Mouse (Mus musculus) lung, embryonic 14.5 days (tissue): ENCODE measurements around the gene St3gal4. TPM values are rescaled to one million over a fixed set of nuclear protein-coding genes. Genes with fewer than 3 reads are reported as not detected.

Source experiments
- ATAC-seq: fragments of 200-750 bp; cut with Nextera tagmentation; 2 replicates; pipeline ENCODE4 v1.8.0; 2017; ENCODE audit warnings: mild to moderate bottlenecking, moderate TSS enrichment, moderate library complexity; ENCODE audit not compliant: insufficient read depth
- DNase-seq: peaks from one replicate; pipeline ENCODE4 v3.0.0-alpha.2; 2015
- H3K27ac ChIP-seq: fragments of 300-500 bp; sonication (generic); 2 replicates; pipeline ENCODE4 v1.5.1; 2014; ENCODE audit warnings: low read depth, mild to moderate bottlenecking, moderate library complexity
- H3K27me3 ChIP-seq: fragments of 300-500 bp; sonication (generic); 2 replicates; pipeline ENCODE4 v1.6.1; 2014; ENCODE audit warnings: low read length, control low read depth; ENCODE audit not compliant: insufficient read depth
- H3K36me3 ChIP-seq: fragments of 300-500 bp; sonication (generic); 2 replicates; pipeline ENCODE4 v1.6.1; 2014; ENCODE audit warnings: control low read depth; ENCODE audit not compliant: insufficient read depth
- H3K4me1 ChIP-seq: fragments of 300-500 bp; sonication (generic); 2 replicates; pipeline ENCODE4 v1.6.1; 2014; ENCODE audit warnings: antibody characterized with exemption, control low read depth; ENCODE audit not compliant: insufficient read depth
- H3K4me2 ChIP-seq: fragments of 300-500 bp; sonication (generic); 2 replicates; pipeline ENCODE4 v1.6.1; 2014; ENCODE audit warnings: mild to moderate bottlenecking
- H3K4me3 ChIP-seq: fragments of 300-500 bp; sonication (generic); 2 replicates; pipeline ENCODE4 v1.5.1; 2014; ENCODE audit warnings: low read depth, low read length
- H3K9ac ChIP-seq: fragments of 300-500 bp; sonication (generic); 2 replicates; pipeline ENCODE4 v1.6.1; 2014
- H3K9me3 ChIP-seq: fragments of 300-500 bp; sonication (generic); 2 replicates; pipeline ENCODE4 v1.6.1; 2016; ENCODE audit warnings: low read depth, low read length, control low read depth
- CTCF ChIP-seq: IDR thresholded peaks from 2 replicates; pipeline ENCODE4 v1.5.1; 2016; ENCODE audit warnings: antibody characterized with exemption, low read depth
- WGBS: fragments of 180-500 bp; shearing (Covaris S2); extraction: QIAGEN DNeasy Blood & Tissue Kit; methylation state at CpG from one replicate; pipeline ENCODE4 v1.1.7; 2014; 5-methylcytosine and 5-hydroxymethylcytosine counted together
- polyA plus RNA-seq: library from polyadenylated mRNA; unstranded; fragments of >200 nt; fragmentation: Nextera tagmentation; extraction: Ambion mirVana; gene quantifications from 2 replicates; pipeline ENCODE4 v1.2.1, GENCODE M21; 2014

Gene St3gal4
- polyA plus RNA-seq: 30.5 and 33.4 TPM in 2 replicates

DNA sequence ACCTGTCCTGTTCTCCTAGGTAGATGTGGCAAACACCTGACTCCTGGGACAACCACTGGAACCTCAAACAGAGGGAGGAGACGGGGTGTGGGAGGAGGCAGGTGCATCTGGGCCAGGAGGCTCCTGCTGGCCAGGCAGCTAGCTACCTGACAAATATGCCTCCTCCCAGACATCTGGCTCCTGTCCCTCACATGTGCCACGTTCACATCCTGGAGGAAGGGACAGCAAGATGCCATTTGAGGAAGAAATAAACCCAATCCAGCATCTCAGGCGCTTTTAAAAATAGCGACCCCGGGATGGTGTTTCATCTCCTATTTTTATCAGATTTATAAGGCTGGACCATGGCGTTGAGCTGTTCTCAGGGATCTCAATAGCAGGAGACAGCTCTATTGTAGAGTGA is at the start of gene St3gal4:
St3gal4 (minus strand) TSS at position 101 of the 400 bp plus-strand sequence.
- WGBS: 75% methylated on average over 6 of the region's 6 CpGs
- ATAC-seq (no peak), DNase-seq (no peak)
- H3K27me3 ChIP-seq: no peaks in the 10 kb centered on the region
- no peak within 1 kb of the TSS; the same call in 1 of the 2 replicates for H3K27ac ChIP-seq
- no peak within 1 kb of the TSS for H3K9ac ChIP-seq
- H3K36me3 ChIP-seq: peaks cover 19% of the 10 kb centered on the region; the same call in 1 of the 2 replicates
- H3K4me2 ChIP-seq: peak within 1 kb of the TSS; percentile 65
- no peak for TF ChIP-seq CTCF
- no peaks in the 10 kb centered on the region for H3K9me3 ChIP-seq
- H3K4me1 ChIP-seq: peaks cover 10% of the 10 kb centered on the region; the same call in 1 of the 2 replicates
- no peak within 1 kb of the TSS for H3K4me3 ChIP-seq

DNA sequence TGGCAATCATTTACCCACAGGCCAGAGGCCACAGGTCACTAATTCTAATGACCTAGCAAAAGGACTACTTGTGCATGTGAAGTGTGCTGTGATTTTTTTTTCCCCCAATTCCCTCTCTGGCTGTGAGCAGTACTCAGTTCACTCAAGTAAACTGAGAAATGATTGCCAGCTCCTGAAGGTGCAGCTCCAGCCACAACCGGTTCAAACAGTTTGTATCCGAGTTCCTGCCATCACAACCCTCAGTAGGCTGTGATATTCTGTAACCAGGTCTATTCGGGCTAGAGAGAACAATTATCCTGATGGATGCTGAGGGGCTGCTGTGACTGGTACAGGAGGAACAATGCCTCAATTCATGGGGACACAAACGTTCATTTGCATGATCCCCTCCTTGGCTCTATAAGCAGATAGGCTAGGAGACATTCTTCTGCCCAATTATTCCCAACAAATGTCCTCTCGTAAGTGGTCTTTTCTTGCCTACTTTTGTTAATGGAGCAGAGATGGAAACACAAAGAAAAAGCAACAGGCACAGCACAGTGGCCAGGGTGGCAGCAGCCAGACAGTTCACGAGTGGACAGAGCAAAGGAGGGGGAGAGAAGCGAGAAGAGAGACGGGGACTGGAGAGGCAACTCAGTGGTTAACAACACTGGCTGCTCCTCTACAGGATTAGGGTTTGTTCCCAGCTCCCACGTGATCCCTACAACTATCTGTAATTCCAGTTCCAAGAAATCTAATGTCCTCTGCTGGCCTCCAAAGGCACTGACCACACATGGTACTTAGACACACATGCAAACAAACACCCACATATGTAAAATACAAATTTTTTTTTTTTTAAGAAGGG is 47.9 kb upstream of the St3gal4 start:
- H3K27ac ChIP-seq: no peak overlapping the region
- H3K4me3 ChIP-seq: no peak overlapping the region
- TF ChIP-seq CTCF: no peak
- no peaks in the 10 kb centered on the region for H3K4me1 ChIP-seq
- ATAC-seq (no peak), DNase-seq (no peak)
- no peaks in the 10 kb centered on the region for H3K9me3 ChIP-seq
- no peaks in the 10 kb centered on the region for H3K27me3 ChIP-seq
- no peak overlapping the region for H3K4me2 ChIP-seq
- peaks cover 15% of the 10 kb centered on the region; the same call in 1 of the 2 replicates for H3K36me3 ChIP-seq
- WGBS: 45% methylated on average over 9 of the region's 9 CpGs
- H3K9ac ChIP-seq: no peak overlapping the region

DNA sequence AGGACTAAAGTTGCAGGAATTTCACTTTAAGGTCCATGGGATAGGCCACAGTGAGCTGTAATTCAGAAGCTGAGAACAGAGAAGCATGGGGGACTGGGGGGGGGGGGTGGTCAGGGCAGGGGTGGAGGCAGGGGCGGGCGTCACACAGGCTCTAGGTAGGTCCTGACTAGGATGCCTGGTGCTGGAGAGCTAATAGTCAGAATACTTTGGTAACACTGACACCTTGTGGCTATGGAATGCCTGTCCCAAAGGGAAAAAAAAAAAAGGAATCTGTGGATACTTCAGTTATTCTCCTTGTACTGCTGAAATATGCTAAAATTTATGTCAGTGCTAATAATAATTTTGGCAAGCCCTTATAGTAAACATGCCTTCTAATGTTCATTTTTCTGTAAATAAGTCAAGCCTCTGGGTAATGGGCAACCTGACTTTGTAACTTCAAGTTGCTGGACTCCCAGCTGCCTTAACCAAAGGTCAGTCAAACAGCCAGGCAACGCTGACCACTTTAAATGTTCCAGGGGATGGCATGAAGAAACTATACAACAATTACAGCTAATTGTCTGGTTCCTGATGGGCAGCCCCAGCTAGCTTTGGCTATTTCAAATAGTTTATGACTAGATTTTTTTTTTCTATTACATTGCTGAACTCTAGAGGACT is 47.2 kb upstream of the St3gal4 start:
- DNase-seq (peak; percentile 82), ATAC-seq (peak; percentile 68; the same call in 1 of the 2 replicates)
- whole genome bisulfite sequencing: 26% methylated on average over 3 of the region's 3 CpGs
- H3K27me3 ChIP-seq: no peaks in the 10 kb centered on the region
- no peak overlapping the region for H3K4me2 ChIP-seq
- H3K9me3 ChIP-seq: no peaks in the 10 kb centered on the region
- peaks cover 17% of the 10 kb centered on the region; the same call in 1 of the 2 replicates for H3K36me3 ChIP-seq
- no peak overlapping the region for H3K9ac ChIP-seq
- TF ChIP-seq CTCF: peak; percentile 70
- H3K27ac ChIP-seq: no peak overlapping the region
- no peaks in the 10 kb centered on the region for H3K4me1 ChIP-seq
- no peak overlapping the region for H3K4me3 ChIP-seq

GRCm38 (mm10) chr9:35164142-35164874 is 45.2 kb upstream of the St3gal4 start:
- Histone ChIP-seq H3K4me3 (no peak overlapping the region), H3K9me3 (no peaks in the 10 kb centered on the region), H3K36me3 (0 out of 2 replicates have a peak, but pooled peaks cover 11% of the 10 kb centered on the region), H3K4me1 (no peaks in the 10 kb centered on the region), H3K27ac (no peak overlapping the region), H3K9ac (no peak overlapping the region), H3K4me2 (no peak overlapping the region), H3K27me3 (no peaks in the 10 kb centered on the region)
- no peak for TF ChIP-seq CTCF
- DNase-seq (no peak), ATAC-seq (no peak)
- 71% methylated on average over 5 of the region's 5 CpGs for WGBS

DNA sequence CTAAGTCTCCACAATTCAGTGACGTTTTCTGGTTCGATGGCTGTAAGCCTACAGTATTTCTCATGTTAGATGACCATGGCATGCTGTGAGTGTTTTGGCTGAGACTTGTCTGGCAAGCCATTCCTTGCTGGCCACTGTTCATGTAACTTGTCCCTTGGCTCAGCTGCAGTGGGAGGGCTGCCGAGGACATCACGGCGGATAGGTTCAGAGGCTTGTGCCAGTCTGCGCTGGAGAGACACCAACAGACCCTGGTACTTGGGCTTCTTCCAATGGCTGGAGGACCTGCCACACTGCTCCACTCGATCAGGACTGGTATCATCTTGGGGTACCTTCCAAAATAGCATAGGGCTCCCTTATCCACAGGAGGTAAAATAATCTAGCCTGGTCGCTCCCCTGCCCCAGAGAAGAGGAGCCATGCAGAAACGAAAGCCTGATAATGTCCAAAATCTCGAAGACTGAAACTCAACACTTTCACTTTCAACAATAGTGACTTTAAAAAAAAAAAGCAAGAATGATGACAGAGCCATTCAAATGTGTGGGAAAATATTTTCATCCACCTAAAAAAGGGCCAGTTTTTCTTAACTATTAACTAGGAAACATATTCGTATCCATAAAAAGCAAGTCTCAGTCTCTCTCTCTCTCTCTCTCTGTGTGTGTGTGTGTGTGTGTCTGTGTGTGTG is 44.1 kb upstream of the St3gal4 start:
- no peak for DNase-seq
- H3K4me1 ChIP-seq: no peaks in the 10 kb centered on the region
- no peaks in the 10 kb centered on the region for H3K27me3 ChIP-seq
- no peak for ATAC-seq
- 0 out of 2 replicates have a peak, but pooled peaks cover 8% of the 10 kb centered on the region for H3K36me3 ChIP-seq
- TF ChIP-seq CTCF: no peak
- no peak overlapping the region for H3K27ac ChIP-seq
- no peaks in the 10 kb centered on the region for H3K9me3 ChIP-seq
- H3K4me2 ChIP-seq: no peak overlapping the region
- WGBS: 86% methylated on average over 11 of the region's 11 CpGs
- no peak overlapping the region for H3K4me3 ChIP-seq
- no peak overlapping the region for H3K9ac ChIP-seq

DNA sequence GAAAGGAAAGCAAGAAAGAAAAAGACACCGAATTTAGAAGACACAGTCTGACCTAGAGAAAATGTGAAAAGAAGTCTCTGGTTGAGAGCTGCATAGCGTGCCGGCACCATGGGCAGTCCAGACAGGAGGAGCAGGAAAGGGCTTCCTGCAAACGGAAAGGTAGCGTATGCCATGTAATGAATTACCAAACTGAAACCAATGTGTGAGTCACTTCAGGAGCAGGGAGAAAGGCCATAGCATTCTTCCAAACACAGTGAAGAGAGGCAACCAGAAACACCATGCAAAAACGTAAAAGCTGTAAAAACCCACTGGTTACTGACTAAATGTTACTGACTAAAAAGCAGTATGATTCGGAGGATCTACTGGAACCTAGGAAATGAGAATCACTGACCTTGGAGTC is 42.7 kb upstream of the St3gal4 start:
- no peak for DNase-seq
- Histone ChIP-seq H3K4me2 (no peak overlapping the region), H3K9me3 (no peaks in the 10 kb centered on the region), H3K36me3 (0 out of 2 replicates have a peak, but pooled peaks cover 8% of the 10 kb centered on the region), H3K9ac (no peak overlapping the region), H3K4me3 (no peak overlapping the region), H3K27me3 (no peaks in the 10 kb centered on the region), H3K4me1 (no peaks in the 10 kb centered on the region), H3K27ac (no peak overlapping the region)
- TF ChIP-seq CTCF: no peak
- 81% methylated on average over 7 of the region's 7 CpGs for WGBS
- ATAC-seq: no peak
